Mouse (Mus musculus): Measurements from ENCODE around the gene Aldh16a1.

Gene Aldh16a1

GRCm38 (mm10) chr7:45125144-45125600, 29.2 kb downstream of the Aldh16a1 start:
- Histone ChIP-seq H3K4me1 (replicated peaks; ENCODE audit: low read depth, low read length) (peaks cover 32% of the 10 kb centered on the region), H3K4me3 (replicated peaks; ENCODE audit: low read length) (peak overlapping the region; percentile 92), H3K36me3 (ENCODE audit: insufficient read depth, low read length) (peaks cover 64% of the 10 kb centered on the region), H3K27me3 (ENCODE audit: insufficient read depth, low read length) (no peaks in the 10 kb centered on the region), H3K9me3 (ENCODE audit: low read length) (no peaks in the 10 kb centered on the region)
- no peak for TF ChIP-seq POU5F1 (IDR thresholded peaks at IDR 0.05; ENCODE audit: borderline replicate concordance, low read length)
- no peak for TF ChIP-seq NANOG (IDR thresholded peaks at IDR 0.05; ENCODE audit: borderline replicate concordance, low read length)
- TF ChIP-seq CTCF (conservative IDR thresholded peaks at IDR 0.05; ENCODE audit: low read length): no peak

- TF ChIP-seq CTCF (conservative IDR thresholded peaks at IDR 0.05; ENCODE audit: low read length) (no peak), POU5F1 (IDR thresholded peaks at IDR 0.05; ENCODE audit: borderline replicate concordance, low read length) (no peak)
- Histone ChIP-seq H3K9me3 (ENCODE audit: low read length) (no peaks in the 10 kb centered on the region), H3K4me1 (replicated peaks; ENCODE audit: low read depth, low read length) (peaks cover 32% of the 10 kb centered on the region), H3K27me3 (ENCODE audit: insufficient read depth, low read length) (no peaks in the 10 kb centered on the region), H3K4me3 (replicated peaks; ENCODE audit: low read length) (peak within 1 kb of the TSS; percentile 98), H3K36me3 (ENCODE audit: insufficient read depth, low read length) (peaks cover 71% of the 10 kb centered on the region)
Observed at GRCm38 (mm10) chr7:45124224-45125143, 29.9 kb downstream of the Aldh16a1 start, which contains the start of gene Rps11. Gene Rps11 (minus strand): TSS chr7:45124439.

- Histone ChIP-seq H3K36me3 (ENCODE audit: insufficient read depth, low read length) (peaks cover 80% of the 10 kb centered on the region), H3K4me1 (replicated peaks; ENCODE audit: low read depth, low read length) (peaks cover 45% of the 10 kb centered on the region), H3K9me3 (ENCODE audit: low read length) (no peaks in the 10 kb centered on the region), H3K4me3 (replicated peaks; ENCODE audit: low read length) (peak overlapping the region; percentile 98), H3K27me3 (ENCODE audit: insufficient read depth, low read length) (no peaks in the 10 kb centered on the region)
- no peak for TF ChIP-seq POU5F1 (IDR thresholded peaks at IDR 0.05; ENCODE audit: borderline replicate concordance, low read length)
Observed at GRCm38 (mm10) chr7:45123186-45123570, 31.2 kb downstream of the Aldh16a1 start.

GRCm38 (mm10) chr7:45122561-45123185, 31.7 kb downstream of the Aldh16a1 start:
- Histone ChIP-seq H3K9me3 (ENCODE audit: low read length) (no peaks in the 10 kb centered on the region), H3K4me1 (replicated peaks; ENCODE audit: low read depth, low read length) (peaks cover 50% of the 10 kb centered on the region), H3K36me3 (ENCODE audit: insufficient read depth, low read length) (peaks cover 80% of the 10 kb centered on the region), H3K27me3 (ENCODE audit: insufficient read depth, low read length) (no peaks in the 10 kb centered on the region), H3K4me3 (replicated peaks; ENCODE audit: low read length) (peak overlapping the region; percentile 98)
- TF ChIP-seq NANOG (IDR thresholded peaks at IDR 0.05; ENCODE audit: borderline replicate concordance, low read length): no peak
- no peak for TF ChIP-seq POU5F1 (IDR thresholded peaks at IDR 0.05; ENCODE audit: borderline replicate concordance, low read length)
- TF ChIP-seq CTCF (conservative IDR thresholded peaks at IDR 0.05; ENCODE audit: low read length): no peak

GRCm38 (mm10) chr7:45121966-45122365, 32.4 kb downstream of the Aldh16a1 start:
- Histone ChIP-seq H3K4me1 (replicated peaks; ENCODE audit: low read depth, low read length) (peaks cover 56% of the 10 kb centered on the region), H3K4me3 (replicated peaks; ENCODE audit: low read length) (peak overlapping the region; percentile 98), H3K9me3 (ENCODE audit: low read length) (no peaks in the 10 kb centered on the region), H3K27me3 (ENCODE audit: insufficient read depth, low read length) (no peaks in the 10 kb centered on the region), H3K36me3 (ENCODE audit: insufficient read depth, low read length) (peaks cover 78% of the 10 kb centered on the region)
- TF ChIP-seq POU5F1 (IDR thresholded peaks at IDR 0.05; ENCODE audit: borderline replicate concordance, low read length) (no peak), CTCF (conservative IDR thresholded peaks at IDR 0.05; ENCODE audit: low read length) (no peak)

GRCm38 (mm10) chr7:45121404-45121803, 33.0 kb downstream of the Aldh16a1 start:
- H3K36me3 ChIP-seq (ENCODE audit: insufficient read depth, low read length): peaks cover 73% of the 10 kb centered on the region
- H3K27me3 ChIP-seq (ENCODE audit: insufficient read depth, low read length): no peaks in the 10 kb centered on the region
- no peaks in the 10 kb centered on the region for H3K9me3 ChIP-seq (ENCODE audit: low read length)
- TF ChIP-seq POU5F1 (IDR thresholded peaks at IDR 0.05; ENCODE audit: borderline replicate concordance, low read length) (no peak), CTCF (conservative IDR thresholded peaks at IDR 0.05; ENCODE audit: low read length) (no peak), NANOG (IDR thresholded peaks at IDR 0.05; ENCODE audit: borderline replicate concordance, low read length) (no peak)
- H3K4me1 ChIP-seq (replicated peaks; ENCODE audit: low read depth, low read length): peaks cover 56% of the 10 kb centered on the region
- H3K4me3 ChIP-seq (replicated peaks; ENCODE audit: low read length): peak overlapping the region; percentile 98

GRCm38 (mm10) chr7:45119780-45120709, 34.3 kb downstream of the Aldh16a1 start:
- peaks cover 62% of the 10 kb centered on the region for H3K36me3 ChIP-seq (ENCODE audit: insufficient read depth, low read length)
- TF ChIP-seq NANOG (IDR thresholded peaks at IDR 0.05; ENCODE audit: borderline replicate concordance, low read length) (no peak), POU5F1 (IDR thresholded peaks at IDR 0.05; ENCODE audit: borderline replicate concordance, low read length) (no peak), CTCF (conservative IDR thresholded peaks at IDR 0.05; ENCODE audit: low read length) (no peak)
- H3K4me1 ChIP-seq (replicated peaks; ENCODE audit: low read depth, low read length): peaks cover 65% of the 10 kb centered on the region

GRCm38 (mm10) chr7:45118336-45118735, 36.0 kb downstream of the Aldh16a1 start:
- Histone ChIP-seq H3K4me3 (replicated peaks; ENCODE audit: low read length) (no peak overlapping the region), H3K9me3 (ENCODE audit: low read length) (no peaks in the 10 kb centered on the region), H3K27me3 (ENCODE audit: insufficient read depth, low read length) (no peaks in the 10 kb centered on the region), H3K36me3 (ENCODE audit: insufficient read depth, low read length) (peaks cover 58% of the 10 kb centered on the region), H3K4me1 (replicated peaks; ENCODE audit: low read depth, low read length) (peaks cover 80% of the 10 kb centered on the region)
- no peak for TF ChIP-seq CTCF (conservative IDR thresholded peaks at IDR 0.05; ENCODE audit: low read length)
- TF ChIP-seq POU5F1 (IDR thresholded peaks at IDR 0.05; ENCODE audit: borderline replicate concordance, low read length): no peak
- no peak for TF ChIP-seq NANOG (IDR thresholded peaks at IDR 0.05; ENCODE audit: borderline replicate concordance, low read length)

More at GRCm38 (mm10) chr7:45119780-45120709, 34.3 kb downstream of the Aldh16a1 start:
- Histone ChIP-seq H3K9me3 (ENCODE audit: low read length) (no peaks in the 10 kb centered on the region), H3K27me3 (ENCODE audit: insufficient read depth, low read length) (no peaks in the 10 kb centered on the region), H3K4me3 (replicated peaks; ENCODE audit: low read length) (no peak overlapping the region; the same call in 1 of the 2 replicates)

Measured in E14TG2a.4 (cell line).